Mouse (Mus musculus) midbrain, embryonic 10.5 days (tissue): Measurements from ENCODE around the gene Eapp. TPM values are rescaled to one million over a fixed set of nuclear protein-coding genes. Genes with fewer than 3 reads are reported as not detected.

Experiments used
- DNase-seq: peaks from one replicate; pipeline ENCODE4 v3.0.0-alpha.2; 2017; ENCODE audit warnings: low spot score
- H3K27ac ChIP-seq: fragments of 300-500 bp; sonication (generic); replicated peaks from 2 replicates; pipeline ENCODE4 v1.5.1; 2016; ENCODE audit warnings: mild to moderate bottlenecking
- H3K27me3 ChIP-seq: fragments of 300-500 bp; sonication (generic); 2 replicates; pipeline ENCODE4 v1.6.1; 2016; ENCODE audit warnings: low read depth, mild to moderate bottlenecking; ENCODE audit not compliant: poor library complexity, severe bottlenecking
- H3K36me3 ChIP-seq: fragments of 300-500 bp; sonication (generic); 2 replicates; pipeline ENCODE4 v1.6.1; 2016; ENCODE audit warnings: mild to moderate bottlenecking, moderate library complexity
- H3K4me1 ChIP-seq: fragments of 300-500 bp; sonication (generic); 2 replicates; pipeline ENCODE4 v1.6.1; 2016
- H3K4me3 ChIP-seq: fragments of 300-500 bp; sonication (generic); 2 replicates; pipeline ENCODE4 v1.5.1; 2016; ENCODE audit warnings: mild to moderate bottlenecking, moderate library complexity
- H3K9me3 ChIP-seq: fragments of 300-500 bp; sonication (generic); replicated peaks from 2 replicates; pipeline ENCODE4 v1.6.1; 2016; ENCODE audit warnings: mild to moderate bottlenecking
- WGBS: fragments of 180-500 bp; shearing (Covaris S2); methylation state at CpG from one replicate; pipeline ENCODE4 v1.1.7; 2016; 5-methylcytosine and 5-hydroxymethylcytosine counted together
- microRNA counts: library from miRNA; unstranded; fragments of <30 nt; microRNA quantifications from one replicate; lab custom pipeline; 2017
- microRNA-seq: library from miRNA; unstranded; fragments of <30 nt; microRNA quantifications from one replicate; pipeline ENCODE4, GENCODE M21; 2017
- polyA plus RNA-seq: library from polyadenylated mRNA; unstranded; fragments of >200 nt; fragmentation: Nextera tagmentation; extraction: Ambion mirVana; gene quantifications from 2 replicates; pipeline ENCODE4 v1.2.1, GENCODE M21; 2016

The Eapp gene
- polyA plus RNA-seq, 1 experiment from 2014 or later = 71.0 TPM

DNA sequence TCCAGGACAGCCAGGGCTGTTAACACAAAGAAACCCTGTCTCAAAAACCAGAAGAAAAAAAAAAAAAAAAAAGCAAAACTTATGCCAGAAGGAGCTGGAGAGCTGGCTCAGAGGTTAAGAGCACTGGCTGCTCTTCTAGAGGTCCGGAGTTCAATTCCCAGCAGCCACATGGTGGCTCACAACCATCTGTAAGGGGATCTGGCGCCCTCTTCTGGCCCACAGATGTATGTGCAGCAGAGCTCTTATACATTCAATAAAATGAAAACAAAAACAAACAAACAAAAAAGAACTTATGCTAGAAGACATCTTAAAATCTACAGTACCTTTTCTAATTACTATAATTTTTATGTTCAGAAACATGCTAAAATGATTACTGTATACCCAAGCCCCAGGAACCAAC lies 50.8 kb downstream of the Eapp start:
- Histone ChIP-seq H3K4me1 (no peaks in the 10 kb centered on the region), H3K36me3 (peaks cover 41% of the 10 kb centered on the region), H3K9me3 (no peaks in the 10 kb centered on the region), H3K4me3 (no peak overlapping the region), H3K27ac (no peak overlapping the region), H3K27me3 (no peaks in the 10 kb centered on the region)
- WGBS = 82% methylated on average over 2 of the region's 2 CpGs
- no peak for DNase-seq

DNA sequence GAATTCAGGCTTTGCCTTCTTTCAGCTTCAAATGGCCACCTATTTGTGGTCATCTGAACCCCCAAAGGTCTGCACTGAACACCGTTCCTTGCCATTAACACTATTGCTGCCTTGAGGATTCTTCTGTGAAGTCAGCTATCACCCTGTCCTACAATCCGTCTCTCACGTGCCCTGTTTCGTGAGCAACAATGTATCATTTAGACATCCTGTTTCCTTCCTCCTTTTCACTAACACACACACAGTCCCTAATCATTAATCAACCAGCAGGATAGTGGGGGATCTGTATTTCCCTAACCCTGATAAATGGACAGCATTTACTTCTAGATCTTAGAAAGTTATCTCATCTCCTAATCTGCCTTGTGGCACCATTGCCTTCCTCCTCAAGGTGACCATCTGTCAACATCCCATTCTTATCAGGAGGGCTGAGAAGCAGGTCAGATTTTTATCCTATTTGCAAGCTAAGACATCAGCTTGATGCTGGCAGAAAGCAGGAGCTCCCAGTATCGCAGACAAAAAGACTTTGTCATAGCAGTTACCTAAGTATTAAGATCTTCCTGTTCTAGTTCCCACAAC lies 52.3 kb downstream of the Eapp start:
- Histone ChIP-seq H3K9me3 (no peaks in the 10 kb centered on the region), H3K36me3 (peaks cover 32% of the 10 kb centered on the region), H3K4me1 (no peaks in the 10 kb centered on the region), H3K4me3 (no peak overlapping the region), H3K27ac (no peak overlapping the region), H3K27me3 (no peaks in the 10 kb centered on the region)
- WGBS = 90% methylated on average over 5 of the region's 5 CpGs
- DNase-seq = no peak

DNA sequence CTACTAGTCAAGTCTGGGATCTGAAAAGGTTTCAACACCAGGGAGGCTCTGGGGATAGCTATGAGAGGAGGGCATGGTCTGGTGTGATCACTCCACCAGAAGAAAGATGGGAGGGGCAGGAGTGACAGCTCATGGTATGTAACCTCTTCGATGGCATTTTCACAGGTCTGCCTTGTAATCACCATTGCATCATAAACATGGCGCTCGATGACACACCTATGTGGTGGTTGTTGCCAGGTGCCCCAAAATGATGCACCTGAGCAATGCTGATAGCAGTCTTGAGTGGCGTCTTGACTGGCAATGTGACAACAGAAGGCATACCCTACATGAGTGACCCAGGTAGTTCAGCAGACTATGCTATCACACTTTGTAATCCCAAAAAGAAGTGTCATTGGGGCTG lies 54.3 kb downstream of the Eapp start:
- over 99% methylated on average over 4 of the region's 4 CpGs for WGBS
- no peaks in the 10 kb centered on the region for H3K9me3 ChIP-seq

DNA sequence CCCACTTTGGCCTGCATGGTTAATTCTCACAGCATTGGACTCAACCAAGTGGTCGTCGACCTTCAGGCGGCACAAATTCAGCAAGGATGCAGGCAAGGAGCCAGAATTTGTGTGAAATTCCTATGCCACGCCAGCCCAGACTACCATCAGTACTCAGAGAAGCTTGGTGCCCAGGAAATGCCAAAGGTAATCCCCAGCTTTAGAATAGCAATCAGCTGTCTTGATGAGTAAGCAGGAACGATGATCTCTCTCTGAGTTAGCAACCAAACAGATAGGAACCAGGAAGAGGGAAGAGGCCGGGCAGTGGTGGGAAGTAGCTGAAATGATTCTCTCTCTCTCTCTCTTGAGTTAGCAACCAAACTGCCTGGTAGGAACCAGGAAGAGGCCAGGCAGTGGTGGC lies 55.4 kb downstream of the Eapp start:
- no peak for DNase-seq
- H3K9me3 ChIP-seq = no peaks in the 10 kb centered on the region
- 93% methylated on average over 6 of the region's 6 CpGs for WGBS
- no peak overlapping the region for H3K27ac ChIP-seq
- no peaks in the 10 kb centered on the region for H3K27me3 ChIP-seq
- H3K4me1 ChIP-seq = no peaks in the 10 kb centered on the region
- no peak overlapping the region for H3K4me3 ChIP-seq
- H3K36me3 ChIP-seq = peaks cover 4% of the 10 kb centered on the region

More for the DNA sequence above, 54.3 kb downstream of the Eapp start:
- no peak for DNase-seq
- H3K4me1 ChIP-seq = no peaks in the 10 kb centered on the region
- no peak overlapping the region for H3K27ac ChIP-seq
- H3K4me3 ChIP-seq = no peak overlapping the region
- no peaks in the 10 kb centered on the region for H3K27me3 ChIP-seq
- peaks cover 15% of the 10 kb centered on the region for H3K36me3 ChIP-seq

DNA sequence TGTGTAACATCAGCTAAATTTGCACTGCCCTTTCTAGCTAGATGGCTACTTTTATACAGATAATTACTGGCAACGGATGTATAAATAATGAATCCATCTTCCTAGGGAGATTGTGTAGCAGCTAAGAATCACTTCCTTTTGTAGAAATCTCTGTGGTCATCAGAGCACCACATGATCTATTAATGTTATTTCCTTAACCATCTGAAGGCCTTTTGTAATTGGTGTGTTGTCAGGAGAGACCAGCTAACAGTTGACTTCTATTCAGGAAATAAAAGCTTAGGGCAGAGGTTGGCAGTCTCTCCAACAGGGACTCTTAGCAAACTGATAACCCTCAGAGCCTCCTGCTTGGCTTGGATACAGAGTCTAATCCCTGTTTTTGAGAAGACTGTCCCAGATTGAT lies 58.7 kb downstream of the Eapp start:
- no peaks in the 10 kb centered on the region for H3K9me3 ChIP-seq
- no peak overlapping the region for H3K27ac ChIP-seq
- WGBS = 91% methylated on average over 1 of the region's 1 CpGs
- H3K4me3 ChIP-seq = no peak overlapping the region
- DNase-seq = no peak
- no peaks in the 10 kb centered on the region for H3K4me1 ChIP-seq
- no peaks in the 10 kb centered on the region for H3K27me3 ChIP-seq
- H3K36me3 ChIP-seq = no peaks in the 10 kb centered on the region

DNA sequence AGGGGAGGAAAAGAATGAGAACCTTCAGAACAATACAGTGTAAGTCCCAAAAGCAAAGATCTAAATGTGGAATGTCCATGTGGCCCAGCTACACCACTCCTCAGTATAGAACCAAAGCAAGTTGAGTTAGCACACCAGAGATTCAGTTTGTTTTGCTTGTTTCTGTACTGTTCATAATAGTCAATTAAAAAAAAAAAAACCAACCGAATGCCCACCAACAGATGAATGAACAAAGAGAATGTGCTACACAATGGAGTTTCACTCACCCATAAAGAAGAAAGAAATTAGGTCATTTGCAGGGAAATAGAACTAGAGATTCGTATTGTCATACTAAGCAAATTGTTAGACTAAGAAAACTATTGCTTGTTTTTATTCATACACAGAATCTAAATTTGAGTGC lies 63.6 kb downstream of the Eapp start:
- DNase-seq = no peak
- Histone ChIP-seq H3K4me1 (no peaks in the 10 kb centered on the region), H3K36me3 (no peaks in the 10 kb centered on the region), H3K27ac (no peak overlapping the region), H3K27me3 (no peaks in the 10 kb centered on the region), H3K9me3 (no peaks in the 10 kb centered on the region; the same call in 1 of the 2 replicates), H3K4me3 (no peak overlapping the region)
- WGBS = 77% methylated on average over 2 of the region's 2 CpGs

DNA sequence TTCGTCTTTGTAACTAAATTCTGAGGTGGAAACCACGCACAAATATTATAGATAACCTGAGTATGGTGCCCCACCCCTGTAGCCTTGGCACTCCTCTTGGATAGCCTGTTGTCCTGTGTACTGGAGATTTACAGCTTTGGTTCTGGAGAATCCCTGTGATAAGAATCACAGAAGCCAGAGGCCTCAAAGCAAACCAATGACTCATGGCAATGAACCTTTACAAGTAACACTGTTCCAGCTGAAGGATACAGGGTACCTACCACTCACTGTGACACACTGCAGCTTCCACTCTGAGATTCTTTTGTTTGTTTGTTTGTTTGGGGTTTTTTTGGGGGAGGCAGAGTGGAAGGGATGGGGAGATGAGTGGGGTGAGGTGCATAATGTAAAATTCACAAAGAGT lies 73.8 kb downstream of the Eapp start:
- WGBS = 93% methylated on average over 2 of the region's 2 CpGs

More for the DNA sequence above, 73.8 kb downstream of the Eapp start:
- no peaks in the 10 kb centered on the region for H3K36me3 ChIP-seq
- H3K27ac ChIP-seq = no peak overlapping the region
- H3K9me3 ChIP-seq = no peaks in the 10 kb centered on the region
- DNase-seq = no peak
- H3K4me3 ChIP-seq = no peak overlapping the region
- H3K4me1 ChIP-seq = no peaks in the 10 kb centered on the region
- no peaks in the 10 kb centered on the region for H3K27me3 ChIP-seq

MicroRNA genes within 50 kb of the gene (microRNA counts, 519-probe panel; counts per million panel counts)
- not detected for microRNA mmu-miR-1892 (lab: Ali Mortazavi, UCI)

Small RNA genes within 50 kb of the gene (microRNA-seq; reads per million reads assigned to microRNA genes)
- gene Mir1892 = not detected

Other genes with a start within 250 kb of the Eapp start
- gene Sptssa, start 39.3 kb downstream of the Eapp start, polyA plus RNA-seq = 175 and 179 TPM in 2 replicates
- 196 and 202 TPM in 2 replicates for gene Snx6, start 99.8 kb upstream of the Eapp start, polyA plus RNA-seq
- 196 and 221 TPM in 2 replicates for gene Cfl2, start 167.0 kb upstream of the Eapp start, polyA plus RNA-seq